Mouse (Mus musculus) myocyte (in vitro differentiated cells): ENCODE data around the gene Kcnn4.

Experiments used
- E2F4 ChIP-seq: IDR thresholded peaks from one replicate; pipeline ENCODE4 v1.6.1; 2011; ENCODE audit warnings: mild to moderate bottlenecking, control low read depth, moderate library complexity; ENCODE audit not compliant: insufficient read depth
- MAX ChIP-seq: IDR thresholded peaks from one replicate; pipeline ENCODE4 v1.6.1; 2011; ENCODE audit warnings: low read depth, mild to moderate bottlenecking, control low read depth
- MYOD1 ChIP-seq, 3 experiments: IDR thresholded peaks; one replicate each; pipeline ENCODE4 v1.6.1; 2011; ENCODE audit warnings: control low read depth in 2 of 3, low read depth in 2 of 3, mild to moderate bottlenecking in 2 of 3, moderate library complexity in 1 of 3; ENCODE audit not compliant: insufficient read length in 2 of 3, control insufficient read depth in 1 of 3
- MYOG ChIP-seq, 3 experiments: IDR thresholded peaks; one replicate each; pipeline ENCODE4 v1.6.1; 2011; ENCODE audit warnings: control low read depth in 2 of 3, low read depth in 2 of 3, mild to moderate bottlenecking in 2 of 3; ENCODE audit not compliant: insufficient read length in 2 of 3, control insufficient read depth in 1 of 3, insufficient read depth in 1 of 3
- POLR2A ChIP-seq: IDR thresholded peaks from one replicate; pipeline ENCODE4 v1.6.1; 2011; ENCODE audit warnings: low read depth, mild to moderate bottlenecking, control low read depth, moderate library complexity; ENCODE audit not compliant: insufficient read length
- POLR2AphosphoS2 ChIP-seq: IDR thresholded peaks from one replicate; pipeline ENCODE4 v1.6.1; 2011; ENCODE audit warnings: low read depth, control low read depth; ENCODE audit not compliant: insufficient read length
- SRF ChIP-seq: IDR thresholded peaks from one replicate; pipeline ENCODE4 v1.6.1; 2011; ENCODE audit warnings: low read depth; ENCODE audit not compliant: control insufficient read depth, insufficient read length
- TCF12 ChIP-seq: IDR thresholded peaks from one replicate; pipeline ENCODE4 v1.6.1; 2011; ENCODE audit warnings: mild to moderate bottlenecking, control low read depth; ENCODE audit not compliant: poor library complexity, insufficient read depth, severe bottlenecking
- USF1 ChIP-seq: IDR thresholded peaks from one replicate; pipeline ENCODE4 v1.6.1; 2011; ENCODE audit warnings: low read depth, mild to moderate bottlenecking, control low read depth, moderate library complexity

GRCm38 (mm10) chr7:24431713-24432112 lies 61.6 kb downstream of the Kcnn4 start:
- TF ChIP-seq TCF12 (no peak), MYOD1 (IDR thresholded peaks at IDR 0.05; ENCODE audit: control insufficient read depth in 1 of 3, insufficient read length in 2 of 3, low read depth in 2 of 3) (no peak), POLR2A (no peak), MYOG (IDR thresholded peaks at IDR 0.05; ENCODE audit: control insufficient read depth in 1 of 3, insufficient read depth in 1 of 3, insufficient read length in 2 of 3, low read depth in 2 of 3) (no peak), E2F4 (no peak), POLR2AphosphoS2 (no peak), MAX (no peak), USF1 (no peak), SRF (no peak)
